Mouse (Mus musculus): Measurements from ENCODE around the gene Cttnbp2nl. TPM values are rescaled to one million over a fixed set of nuclear protein-coding genes. Genes with fewer than 3 reads are reported as not detected.

Gene Cttnbp2nl
- polyA plus RNA-seq, 1 experiment from 2014 or later, result 82.1 TPM

GRCm38 (mm10) chr3:105005011-105005410, 47.9 kb downstream of the Cttnbp2nl start:
- Histone ChIP-seq H3K27me3 (replicated peaks; ENCODE audit: insufficient read depth, low read length) (no peaks in the 10 kb centered on the region), H3K9me3 (ENCODE audit: low read length) (no peaks in the 10 kb centered on the region), H3K4me1 (ENCODE audit: insufficient read depth, low read depth, low read length) (peaks cover 12% of the 10 kb centered on the region; the same call in 1 of the 2 replicates), H3K4me2 (replicated peaks; ENCODE audit: low read depth, low read length) (no peak overlapping the region), H3K27ac (ENCODE audit: low read length) (peak overlapping the region; percentile 54), H3K36me3 (ENCODE audit: insufficient read depth, low read length) (peaks cover 44% of the 10 kb centered on the region), H3K9ac (replicated peaks; ENCODE audit: low read depth) (no peak overlapping the region), H3K4me3 (ENCODE audit: low read depth, low read length) (no peak overlapping the region)
- TF ChIP-seq EP300 (IDR thresholded peaks at IDR 0.05) (no peak), CTCF (IDR thresholded peaks at IDR 0.05) (no peak)
- DNase-seq (ENCODE audit: low spot score) (no peak), ATAC-seq (no peak)
- 77% methylated on average over 10 of the region's 10 CpGs for WGBS

- peak; percentile 25 for ATAC-seq
- H3K9me3 ChIP-seq (ENCODE audit: low read length), result no peaks in the 10 kb centered on the region
- DNase-seq (ENCODE audit: low spot score), result peak; percentile 86
- no peak overlapping the region for H3K4me2 ChIP-seq (replicated peaks; ENCODE audit: low read depth, low read length)
- no peak overlapping the region for H3K4me3 ChIP-seq (ENCODE audit: low read depth, low read length)
- no peak overlapping the region for H3K9ac ChIP-seq (replicated peaks; ENCODE audit: low read depth)
- WGBS, result 53% methylated on average over 14 of the region's 14 CpGs
- peak overlapping the region; percentile 39; the same call in 1 of the 2 replicates for H3K27ac ChIP-seq (ENCODE audit: low read length)
- H3K27me3 ChIP-seq (replicated peaks; ENCODE audit: insufficient read depth, low read length), result no peaks in the 10 kb centered on the region
- peaks cover 17% of the 10 kb centered on the region; the same call in 1 of the 2 replicates for H3K4me1 ChIP-seq (ENCODE audit: insufficient read depth, low read depth, low read length)
- H3K36me3 ChIP-seq (ENCODE audit: insufficient read depth, low read length), result peaks cover 38% of the 10 kb centered on the region
- TF ChIP-seq EP300 (IDR thresholded peaks at IDR 0.05) (peak; percentile 90), CTCF (IDR thresholded peaks at IDR 0.05) (no peak)
These were observed 48.9 kb downstream of the Cttnbp2nl start for GRCm38 (mm10) chr3:105003960-105004463.

- no peak overlapping the region for H3K4me2 ChIP-seq (replicated peaks; ENCODE audit: low read depth, low read length)
These were observed 51.6 kb downstream of the Cttnbp2nl start for GRCm38 (mm10) chr3:105001374-105001773.

GRCm38 (mm10) chr3:105000561-105000960, 52.4 kb downstream of the Cttnbp2nl start:
- Histone ChIP-seq H3K27ac (ENCODE audit: low read length) (no peak overlapping the region), H3K4me2 (replicated peaks; ENCODE audit: low read depth, low read length) (no peak overlapping the region), H3K4me3 (ENCODE audit: low read depth, low read length) (no peak overlapping the region), H3K36me3 (ENCODE audit: insufficient read depth, low read length) (peaks cover 18% of the 10 kb centered on the region), H3K9me3 (ENCODE audit: low read length) (no peaks in the 10 kb centered on the region), H3K9ac (replicated peaks; ENCODE audit: low read depth) (no peak overlapping the region), H3K4me1 (ENCODE audit: insufficient read depth, low read depth, low read length) (peaks cover 41% of the 10 kb centered on the region; the same call in 1 of the 2 replicates), H3K27me3 (replicated peaks; ENCODE audit: insufficient read depth, low read length) (no peaks in the 10 kb centered on the region)
- peak; percentile 73 for ATAC-seq
- peak; percentile 94 for TF ChIP-seq EP300 (IDR thresholded peaks at IDR 0.05)
- TF ChIP-seq CTCF (IDR thresholded peaks at IDR 0.05), result no peak
- peak; percentile 92 for DNase-seq (ENCODE audit: low spot score)
- WGBS, result 18% methylated on average over 8 of the region's 8 CpGs

More at GRCm38 (mm10) chr3:105001374-105001773, 51.6 kb downstream of the Cttnbp2nl start:
- DNase-seq (ENCODE audit: low spot score) (no peak), ATAC-seq (no peak)
- Histone ChIP-seq H3K27ac (ENCODE audit: low read length) (peak overlapping the region; percentile 69), H3K9ac (replicated peaks; ENCODE audit: low read depth) (no peak overlapping the region), H3K4me1 (ENCODE audit: insufficient read depth, low read depth, low read length) (peaks cover 41% of the 10 kb centered on the region; the same call in 1 of the 2 replicates), H3K9me3 (ENCODE audit: low read length) (no peaks in the 10 kb centered on the region), H3K36me3 (ENCODE audit: insufficient read depth, low read length) (peaks cover 25% of the 10 kb centered on the region), H3K4me3 (ENCODE audit: low read depth, low read length) (no peak overlapping the region), H3K27me3 (replicated peaks; ENCODE audit: insufficient read depth, low read length) (no peaks in the 10 kb centered on the region)
- TF ChIP-seq CTCF (IDR thresholded peaks at IDR 0.05) (no peak), EP300 (IDR thresholded peaks at IDR 0.05) (no peak)
- WGBS, result 26% methylated on average over 6 of the region's 6 CpGs

- Histone ChIP-seq H3K36me3 (ENCODE audit: insufficient read depth, low read length) (no peaks in the 10 kb centered on the region), H3K27me3 (replicated peaks; ENCODE audit: insufficient read depth, low read length) (no peaks in the 10 kb centered on the region), H3K4me3 (ENCODE audit: low read depth, low read length) (no peak overlapping the region), H3K4me2 (replicated peaks; ENCODE audit: low read depth, low read length) (no peak overlapping the region), H3K9me3 (ENCODE audit: low read length) (no peaks in the 10 kb centered on the region), H3K9ac (replicated peaks; ENCODE audit: low read depth) (no peak overlapping the region), H3K27ac (ENCODE audit: low read length) (peak overlapping the region; percentile 73), H3K4me1 (ENCODE audit: insufficient read depth, low read depth, low read length) (peaks cover 46% of the 10 kb centered on the region; the same call in 1 of the 2 replicates)
- TF ChIP-seq CTCF (IDR thresholded peaks at IDR 0.05), result no peak
- DNase-seq (ENCODE audit: low spot score), result peak; percentile 47
- ATAC-seq, result no peak
- 21% methylated on average over 6 of the region's 6 CpGs for WGBS
These were observed 55.4 kb downstream of the Cttnbp2nl start for GRCm38 (mm10) chr3:104997563-104997962.

- Histone ChIP-seq H3K27ac (ENCODE audit: low read length) (no peak overlapping the region), H3K9me3 (ENCODE audit: low read length) (no peaks in the 10 kb centered on the region), H3K4me1 (ENCODE audit: insufficient read depth, low read depth, low read length) (peaks cover 39% of the 10 kb centered on the region; the same call in 1 of the 2 replicates), H3K36me3 (ENCODE audit: insufficient read depth, low read length) (no peaks in the 10 kb centered on the region), H3K9ac (replicated peaks; ENCODE audit: low read depth) (no peak overlapping the region), H3K4me3 (ENCODE audit: low read depth, low read length) (no peak overlapping the region), H3K4me2 (replicated peaks; ENCODE audit: low read depth, low read length) (no peak overlapping the region), H3K27me3 (replicated peaks; ENCODE audit: insufficient read depth, low read length) (no peaks in the 10 kb centered on the region)
- no peak for ATAC-seq
- TF ChIP-seq CTCF (IDR thresholded peaks at IDR 0.05) (no peak), EP300 (IDR thresholded peaks at IDR 0.05) (no peak)
- WGBS, result 57% methylated on average over 7 of the region's 7 CpGs
- no peak for DNase-seq (ENCODE audit: low spot score)
These were observed 57.2 kb downstream of the Cttnbp2nl start for GRCm38 (mm10) chr3:104995707-104996106.

Data from lung, postnatal 0 days (tissue).